Mouse (Mus musculus): Measurements from ENCODE around the gene Znrf1. TPM values are rescaled to one million over a fixed set of nuclear protein-coding genes. Genes with fewer than 3 reads are reported as not detected.
A peak's percentile ranks its signal among the peaks of the same experiment; 100 is the strongest.

Gene Znrf1
- polyA plus RNA-seq, 1 experiment from 2014 or later = 39.3 TPM

- no peaks in the 10 kb centered on the region for H3K36me3 ChIP-seq (replicated peaks; ENCODE audit: control insufficient read depth, insufficient read depth, low read depth, low read length)
- no peak overlapping the region for H3K27ac ChIP-seq (replicated peaks; ENCODE audit: low read depth, low read length)
- no peaks in the 10 kb centered on the region for H3K4me1 ChIP-seq (ENCODE audit: control insufficient read depth, insufficient read depth, low read length)
- no peaks in the 10 kb centered on the region for H3K9me3 ChIP-seq (replicated peaks; ENCODE audit: control insufficient read depth, low read length)
- 86% methylated on average over 19 of the region's 19 CpGs for WGBS
- no peak overlapping the region for H3K9ac ChIP-seq (replicated peaks; ENCODE audit: low read length)
- DNase-seq (ENCODE audit: low spot score) (no peak), ATAC-seq (replicated peaks; ENCODE audit: insufficient number of reproducible peaks, low FRiP score, low TSS enrichment, low read depth) (no peak)
- H3K4me3 ChIP-seq (ENCODE audit: low read depth, low read length) = no peak overlapping the region
- H3K4me2 ChIP-seq (ENCODE audit: low read depth, low read length) = no peak overlapping the region
- H3K27me3 ChIP-seq (ENCODE audit: control insufficient read depth, insufficient read depth, low read length) = no peaks in the 10 kb centered on the region
These were observed 93.1 kb downstream of the Znrf1 start for GRCm38 (mm10) chr8:111628894-111629501.

DNA sequence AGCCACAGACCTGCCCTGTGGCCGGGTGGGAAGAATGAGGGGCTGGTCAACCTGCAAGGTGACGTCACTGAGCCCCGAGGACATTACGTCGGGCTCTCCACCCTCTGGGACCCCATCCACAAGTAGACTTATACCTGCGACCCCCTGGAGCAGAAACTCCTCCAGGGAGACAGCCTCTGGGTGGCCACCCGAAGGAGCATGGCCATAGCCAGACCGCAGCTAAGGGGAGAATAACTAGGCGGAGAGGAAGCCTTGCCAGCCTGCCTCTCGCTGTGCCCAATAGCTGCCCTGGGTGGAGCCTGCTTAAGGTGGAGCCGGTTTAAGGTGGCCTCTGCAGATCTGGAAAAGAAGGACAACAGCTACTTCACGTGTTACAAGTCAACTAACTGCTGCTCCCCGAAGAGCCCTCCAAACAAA, 94.2 kb downstream of the Znrf1 start, which contains the start of gene Ldhd:
TSS of gene Ldhd (minus strand) at position 270 of the 417 bp plus-strand sequence.
- no peaks in the 10 kb centered on the region for H3K27me3 ChIP-seq (ENCODE audit: control insufficient read depth, insufficient read depth, low read length)
- H3K4me2 ChIP-seq (ENCODE audit: low read depth, low read length) = peak within 1 kb of the TSS; percentile 23
- H3K27ac ChIP-seq (replicated peaks; ENCODE audit: low read depth, low read length) = no peak within 1 kb of the TSS
- 0 out of 2 replicates have a peak within 1 kb of the TSS, but pooled peaks have one; percentile 18 for H3K9ac ChIP-seq (replicated peaks; ENCODE audit: low read length)
- 22% methylated on average over 13 of the region's 13 CpGs for WGBS
- H3K36me3 ChIP-seq (replicated peaks; ENCODE audit: control insufficient read depth, insufficient read depth, low read depth, low read length) = no peaks in the 10 kb centered on the region
- H3K4me1 ChIP-seq (ENCODE audit: control insufficient read depth, insufficient read depth, low read length) = no peaks in the 10 kb centered on the region
- H3K9me3 ChIP-seq (replicated peaks; ENCODE audit: control insufficient read depth, low read length) = no peaks in the 10 kb centered on the region
- H3K4me3 ChIP-seq (ENCODE audit: low read depth, low read length) = no peak within 1 kb of the TSS
- ATAC-seq (replicated peaks; ENCODE audit: insufficient number of reproducible peaks, low FRiP score, low TSS enrichment, low read depth) = no peak
- DNase-seq (ENCODE audit: low spot score) = no peak

- ATAC-seq (replicated peaks; ENCODE audit: insufficient number of reproducible peaks, low FRiP score, low TSS enrichment, low read depth) (no peak), DNase-seq (ENCODE audit: low spot score) (no peak)
- Histone ChIP-seq H3K27me3 (ENCODE audit: control insufficient read depth, insufficient read depth, low read length) (no peaks in the 10 kb centered on the region), H3K36me3 (replicated peaks; ENCODE audit: control insufficient read depth, insufficient read depth, low read depth, low read length) (no peaks in the 10 kb centered on the region), H3K27ac (replicated peaks; ENCODE audit: low read depth, low read length) (no peak overlapping the region), H3K9ac (replicated peaks; ENCODE audit: low read length) (no peak overlapping the region), H3K4me3 (ENCODE audit: low read depth, low read length) (no peak overlapping the region), H3K4me2 (ENCODE audit: low read depth, low read length) (no peak overlapping the region), H3K4me1 (ENCODE audit: control insufficient read depth, insufficient read depth, low read length) (no peaks in the 10 kb centered on the region), H3K9me3 (replicated peaks; ENCODE audit: control insufficient read depth, low read length) (no peaks in the 10 kb centered on the region)
- WGBS = 93% methylated on average over 8 of the region's 8 CpGs
These were observed 95.7 kb downstream of the Znrf1 start for GRCm38 (mm10) chr8:111631589-111631988.

DNA sequence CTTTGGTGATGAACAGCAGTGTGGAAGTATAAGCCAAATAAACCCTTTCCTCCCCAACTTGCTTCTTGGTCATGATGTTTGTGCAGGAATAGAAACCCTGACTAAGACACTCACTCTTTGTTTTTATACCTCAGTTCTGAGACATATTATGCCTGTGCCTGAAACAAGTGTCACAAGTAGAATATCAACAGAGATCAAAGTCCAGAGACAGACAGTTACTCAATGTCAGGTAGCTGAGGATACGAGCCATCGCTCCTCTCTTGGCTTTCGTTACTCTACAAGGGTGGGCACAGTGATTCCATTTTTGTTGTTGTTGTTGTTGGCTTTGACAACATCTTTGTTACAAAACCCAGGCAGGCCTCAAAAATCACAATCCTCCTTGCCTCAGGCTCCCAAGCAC, 97.1 kb downstream of the Znrf1 start:
- WGBS = 94% methylated on average over 3 of the region's 3 CpGs
- H3K4me2 ChIP-seq (ENCODE audit: low read depth, low read length) = no peak overlapping the region
- no peak overlapping the region for H3K27ac ChIP-seq (replicated peaks; ENCODE audit: low read depth, low read length)
- no peaks in the 10 kb centered on the region for H3K9me3 ChIP-seq (replicated peaks; ENCODE audit: control insufficient read depth, low read length)
- H3K9ac ChIP-seq (replicated peaks; ENCODE audit: low read length) = no peak overlapping the region
- H3K4me3 ChIP-seq (ENCODE audit: low read depth, low read length) = no peak overlapping the region
- no peak for DNase-seq (ENCODE audit: low spot score)
- ATAC-seq (replicated peaks; ENCODE audit: insufficient number of reproducible peaks, low FRiP score, low TSS enrichment, low read depth) = no peak
- H3K27me3 ChIP-seq (ENCODE audit: control insufficient read depth, insufficient read depth, low read length) = no peaks in the 10 kb centered on the region
- no peaks in the 10 kb centered on the region for H3K4me1 ChIP-seq (ENCODE audit: control insufficient read depth, insufficient read depth, low read length)
- no peaks in the 10 kb centered on the region for H3K36me3 ChIP-seq (replicated peaks; ENCODE audit: control insufficient read depth, insufficient read depth, low read depth, low read length)

- Histone ChIP-seq H3K4me3 (ENCODE audit: low read depth, low read length) (no peak overlapping the region), H3K36me3 (replicated peaks; ENCODE audit: control insufficient read depth, insufficient read depth, low read depth, low read length) (no peaks in the 10 kb centered on the region), H3K27me3 (ENCODE audit: control insufficient read depth, insufficient read depth, low read length) (no peaks in the 10 kb centered on the region), H3K9ac (replicated peaks; ENCODE audit: low read length) (no peak overlapping the region), H3K9me3 (replicated peaks; ENCODE audit: control insufficient read depth, low read length) (no peaks in the 10 kb centered on the region), H3K27ac (replicated peaks; ENCODE audit: low read depth, low read length) (no peak overlapping the region), H3K4me1 (ENCODE audit: control insufficient read depth, insufficient read depth, low read length) (no peaks in the 10 kb centered on the region), H3K4me2 (ENCODE audit: low read depth, low read length) (no peak overlapping the region)
- DNase-seq (ENCODE audit: low spot score) (no peak), ATAC-seq (replicated peaks; ENCODE audit: insufficient number of reproducible peaks, low FRiP score, low TSS enrichment, low read depth) (no peak)
These were observed 102.2 kb downstream of the Znrf1 start for GRCm38 (mm10) chr8:111638086-111638485.

GRCm38 (mm10) chr8:111641064-111641463, 105.2 kb downstream of the Znrf1 start:
- Histone ChIP-seq H3K9ac (replicated peaks; ENCODE audit: low read length) (no peak overlapping the region), H3K4me2 (ENCODE audit: low read depth, low read length) (no peak overlapping the region), H3K4me1 (ENCODE audit: control insufficient read depth, insufficient read depth, low read length) (no peaks in the 10 kb centered on the region), H3K9me3 (replicated peaks; ENCODE audit: control insufficient read depth, low read length) (no peaks in the 10 kb centered on the region), H3K4me3 (ENCODE audit: low read depth, low read length) (no peak overlapping the region), H3K36me3 (replicated peaks; ENCODE audit: control insufficient read depth, insufficient read depth, low read depth, low read length) (no peaks in the 10 kb centered on the region), H3K27ac (replicated peaks; ENCODE audit: low read depth, low read length) (no peak overlapping the region), H3K27me3 (ENCODE audit: control insufficient read depth, insufficient read depth, low read length) (no peaks in the 10 kb centered on the region)
- no peak for ATAC-seq (replicated peaks; ENCODE audit: insufficient number of reproducible peaks, low FRiP score, low TSS enrichment, low read depth)
- no peak for DNase-seq (ENCODE audit: low spot score)
- 96% methylated on average over 2 of the region's 2 CpGs for WGBS

GRCm38 (mm10) chr8:111642496-111642895, 106.6 kb downstream of the Znrf1 start:
- Histone ChIP-seq H3K36me3 (replicated peaks; ENCODE audit: control insufficient read depth, insufficient read depth, low read depth, low read length) (no peaks in the 10 kb centered on the region), H3K4me1 (ENCODE audit: control insufficient read depth, insufficient read depth, low read length) (no peaks in the 10 kb centered on the region), H3K4me3 (ENCODE audit: low read depth, low read length) (peak overlapping the region; percentile 82), H3K27me3 (ENCODE audit: control insufficient read depth, insufficient read depth, low read length) (no peaks in the 10 kb centered on the region), H3K27ac (replicated peaks; ENCODE audit: low read depth, low read length) (no peak overlapping the region; the same call in 1 of the 2 replicates), H3K9ac (replicated peaks; ENCODE audit: low read length) (no peak overlapping the region), H3K4me2 (ENCODE audit: low read depth, low read length) (peak overlapping the region; percentile 33), H3K9me3 (replicated peaks; ENCODE audit: control insufficient read depth, low read length) (no peaks in the 10 kb centered on the region)
- 0 out of 2 replicates have a peak, but pooled peaks have one; percentile 2 for ATAC-seq (replicated peaks; ENCODE audit: insufficient number of reproducible peaks, low FRiP score, low TSS enrichment, low read depth)
- WGBS = 64% methylated on average over 5 of the region's 5 CpGs
- DNase-seq (ENCODE audit: low spot score) = no peak

DNA sequence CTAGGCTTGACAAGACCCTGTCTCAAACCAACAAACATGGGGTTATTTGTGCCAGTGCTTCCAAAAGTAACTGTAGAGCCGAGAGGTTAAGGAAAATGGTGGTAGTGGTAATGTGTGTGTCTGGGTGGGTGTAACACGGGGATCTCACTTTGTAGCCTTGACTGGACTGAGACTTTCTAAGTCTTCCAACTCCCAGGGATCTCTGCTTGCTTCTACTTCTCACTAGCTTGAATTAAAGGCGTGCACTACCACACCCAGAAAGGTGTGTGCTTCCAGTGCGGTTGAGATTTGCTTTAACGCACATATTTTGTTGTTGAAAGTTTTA, 107.0 kb downstream of the Znrf1 start:
- peak; percentile 37 for ATAC-seq (replicated peaks; ENCODE audit: insufficient number of reproducible peaks, low FRiP score, low TSS enrichment, low read depth)
- Histone ChIP-seq H3K36me3 (replicated peaks; ENCODE audit: control insufficient read depth, insufficient read depth, low read depth, low read length) (no peaks in the 10 kb centered on the region), H3K9ac (replicated peaks; ENCODE audit: low read length) (peak overlapping the region; percentile 35), H3K4me2 (ENCODE audit: low read depth, low read length) (peak overlapping the region; percentile 33), H3K4me1 (ENCODE audit: control insufficient read depth, insufficient read depth, low read length) (no peaks in the 10 kb centered on the region), H3K4me3 (ENCODE audit: low read depth, low read length) (peak overlapping the region; percentile 82), H3K27me3 (ENCODE audit: control insufficient read depth, insufficient read depth, low read length) (no peaks in the 10 kb centered on the region), H3K27ac (replicated peaks; ENCODE audit: low read depth, low read length) (peak overlapping the region; percentile 88; the same call in 1 of the 2 replicates), H3K9me3 (replicated peaks; ENCODE audit: control insufficient read depth, low read length) (no peaks in the 10 kb centered on the region)
- WGBS = 13% methylated on average over 5 of the region's 5 CpGs
- no peak for DNase-seq (ENCODE audit: low spot score)
